Mouse (Mus musculus) lung, postnatal 0 days (tissue): ENCODE data around the gene Gpc6. TPM values are rescaled to one million over a fixed set of nuclear protein-coding genes. Genes with fewer than 3 reads are reported as not detected.

ENCODE experiments used
- ATAC-seq: fragments of 200-750 bp; cut with Nextera tagmentation; 2 replicates; pipeline ENCODE4 v1.8.0; 2017; ENCODE audit warnings: moderate library complexity
- DNase-seq: peaks from one replicate; pipeline ENCODE4 v3.0.0-alpha.2; 2016; ENCODE audit warnings: low spot score
- H3K27ac ChIP-seq: fragments of 300-500 bp; sonication (generic); 2 replicates; pipeline ENCODE4 v1.5.1; 2014; ENCODE audit warnings: antibody characterized with exemption, mild to moderate bottlenecking, low read length, mixed read lengths
- H3K27me3 ChIP-seq: fragments of 300-500 bp; sonication (generic); replicated peaks from 2 replicates; pipeline ENCODE4 v1.6.1; 2014; ENCODE audit warnings: low read length, mixed read lengths; ENCODE audit not compliant: insufficient read depth
- H3K36me3 ChIP-seq: fragments of 300-500 bp; sonication (generic); 2 replicates; pipeline ENCODE4 v1.6.1; 2014; ENCODE audit warnings: low read length, mixed read lengths; ENCODE audit not compliant: insufficient read depth
- H3K4me1 ChIP-seq: fragments of 300-500 bp; sonication (generic); 2 replicates; pipeline ENCODE4 v1.6.1; 2014; ENCODE audit warnings: antibody characterized with exemption, low read depth, low read length, mixed read lengths; ENCODE audit not compliant: insufficient read depth
- H3K4me2 ChIP-seq: fragments of 300-500 bp; sonication (generic); replicated peaks from 2 replicates; pipeline ENCODE4 v1.6.1; 2014; ENCODE audit warnings: low read depth, mild to moderate bottlenecking, low read length, moderate library complexity, mixed read lengths
- H3K4me3 ChIP-seq: fragments of 300-500 bp; sonication (generic); 2 replicates; pipeline ENCODE4 v1.5.1; 2014; ENCODE audit warnings: low read depth, low read length
- H3K9ac ChIP-seq: fragments of 300-500 bp; sonication (generic); replicated peaks from 2 replicates; pipeline ENCODE4 v1.6.1; 2014; ENCODE audit warnings: low read depth, mild to moderate bottlenecking
- H3K9me3 ChIP-seq: fragments of 300-500 bp; sonication (generic); 2 replicates; pipeline ENCODE4 v1.6.1; 2016; ENCODE audit warnings: low read length, mixed read lengths
- CTCF ChIP-seq: IDR thresholded peaks from 2 replicates; pipeline ENCODE4 v1.5.1; 2016; ENCODE audit warnings: antibody characterized with exemption, mild to moderate bottlenecking
- EP300 ChIP-seq: IDR thresholded peaks from 2 replicates; pipeline ENCODE4 v1.6.1; 2016; ENCODE audit warnings: antibody characterized with exemption, mild to moderate bottlenecking, control low read depth
- WGBS: fragments of 180-500 bp; shearing (Covaris S2); extraction: QIAGEN DNeasy Blood & Tissue Kit; methylation state at CpG from one replicate; pipeline ENCODE4 v1.1.7; 2014; 5-methylcytosine and 5-hydroxymethylcytosine counted together
- polyA plus RNA-seq: library from polyadenylated mRNA; unstranded; fragments of >200 nt; fragmentation: Nextera tagmentation; extraction: Ambion mirVana; gene quantifications from 2 replicates; pipeline ENCODE4 v1.2.1, GENCODE M21; 2015

The Gpc6 gene
- polyA plus RNA-seq, 1 experiment from 2014 or later: 3.1 TPM

DNA sequence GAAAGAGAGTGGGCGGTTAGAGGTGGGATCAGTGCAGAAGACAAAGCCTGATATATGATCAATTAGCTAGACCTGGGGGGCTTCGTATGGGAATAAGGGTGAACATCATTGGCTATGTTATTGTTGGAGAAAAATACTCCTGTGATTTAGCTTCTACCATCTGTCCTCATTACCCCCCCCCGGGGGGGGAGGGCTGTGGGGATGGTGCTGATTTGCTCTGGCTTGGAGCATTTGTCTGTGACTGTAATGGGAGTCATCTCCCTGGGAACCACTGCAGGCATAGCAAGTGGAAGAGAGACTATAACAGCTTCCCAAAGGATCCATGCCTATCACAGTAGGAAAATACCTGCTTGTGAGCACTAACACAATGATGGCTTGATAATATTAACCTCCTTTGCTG is 783.7 kb downstream of the Gpc6 start:
- no peak overlapping the region for H3K4me3 ChIP-seq
- no peaks in the 10 kb centered on the region for H3K9me3 ChIP-seq
- no peak for ATAC-seq
- H3K27me3 ChIP-seq: no peaks in the 10 kb centered on the region
- H3K4me1 ChIP-seq: no peaks in the 10 kb centered on the region
- no peaks in the 10 kb centered on the region for H3K36me3 ChIP-seq
- no peak overlapping the region for H3K27ac ChIP-seq
- H3K9ac ChIP-seq: no peak overlapping the region
- 83% methylated on average over 3 of the region's 3 CpGs for WGBS
- H3K4me2 ChIP-seq: no peak overlapping the region
- no peak for TF ChIP-seq EP300
- TF ChIP-seq CTCF: no peak
- no peak for DNase-seq

DNA sequence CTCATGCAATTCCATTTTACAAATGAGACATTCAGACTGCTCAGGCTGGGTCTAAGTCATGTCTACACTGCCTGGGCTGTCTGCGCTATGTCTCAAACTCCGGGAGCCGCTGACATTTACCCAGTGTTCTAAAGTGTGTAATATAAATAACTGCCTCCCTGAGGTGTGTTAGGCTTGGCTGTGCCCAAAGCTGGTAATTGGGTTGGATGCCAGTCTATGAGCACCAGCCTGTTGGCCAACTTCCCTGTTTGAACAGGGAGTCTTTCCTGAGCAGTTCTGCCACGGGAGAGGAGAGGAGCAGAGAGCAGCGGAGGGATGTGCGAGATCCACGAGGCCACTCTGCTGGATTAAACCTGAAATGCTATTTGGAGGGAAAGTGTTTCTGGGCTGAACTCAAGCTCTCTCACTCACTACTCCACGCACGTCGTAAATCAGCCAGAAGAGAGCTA is 785.4 kb downstream of the Gpc6 start:
- Histone ChIP-seq H3K36me3 (no peaks in the 10 kb centered on the region), H3K4me1 (no peaks in the 10 kb centered on the region), H3K27ac (no peak overlapping the region), H3K27me3 (no peaks in the 10 kb centered on the region), H3K9ac (no peak overlapping the region), H3K4me2 (no peak overlapping the region), H3K4me3 (no peak overlapping the region), H3K9me3 (no peaks in the 10 kb centered on the region)
- 43% methylated on average over 10 of the region's 10 CpGs for WGBS
- DNase-seq (peak; percentile 29), ATAC-seq (peak; percentile 49)
- TF ChIP-seq EP300: no peak
- TF ChIP-seq CTCF: no peak

DNA sequence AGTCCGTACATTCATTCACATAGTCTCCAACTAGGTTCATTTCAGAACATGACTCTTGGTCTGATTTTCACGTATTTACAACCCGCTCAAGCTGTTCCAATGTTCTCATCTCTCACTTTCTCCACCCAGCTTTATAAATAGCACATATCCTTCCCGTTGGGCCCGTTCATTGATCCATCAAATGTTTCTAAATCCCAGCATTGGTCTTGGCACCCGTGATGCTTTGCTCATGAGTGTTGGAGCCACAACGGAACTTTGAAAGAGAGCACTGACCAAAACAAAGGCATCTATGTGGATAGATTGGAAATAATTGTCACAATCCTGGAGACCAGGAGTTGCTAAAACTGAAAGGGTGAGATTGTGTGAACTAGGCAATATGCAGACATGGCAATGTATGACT is 787.2 kb downstream of the Gpc6 start:
- DNase-seq (no peak), ATAC-seq (no peak)
- no peaks in the 10 kb centered on the region for H3K36me3 ChIP-seq
- no peaks in the 10 kb centered on the region for H3K9me3 ChIP-seq
- no peak overlapping the region for H3K4me3 ChIP-seq
- H3K27me3 ChIP-seq: no peaks in the 10 kb centered on the region
- H3K4me2 ChIP-seq: no peak overlapping the region
- no peak overlapping the region for H3K27ac ChIP-seq
- no peaks in the 10 kb centered on the region for H3K4me1 ChIP-seq
- no peak for TF ChIP-seq CTCF
- TF ChIP-seq EP300: no peak
- WGBS: 80% methylated on average over 7 of the region's 7 CpGs
- no peak overlapping the region for H3K9ac ChIP-seq

DNA sequence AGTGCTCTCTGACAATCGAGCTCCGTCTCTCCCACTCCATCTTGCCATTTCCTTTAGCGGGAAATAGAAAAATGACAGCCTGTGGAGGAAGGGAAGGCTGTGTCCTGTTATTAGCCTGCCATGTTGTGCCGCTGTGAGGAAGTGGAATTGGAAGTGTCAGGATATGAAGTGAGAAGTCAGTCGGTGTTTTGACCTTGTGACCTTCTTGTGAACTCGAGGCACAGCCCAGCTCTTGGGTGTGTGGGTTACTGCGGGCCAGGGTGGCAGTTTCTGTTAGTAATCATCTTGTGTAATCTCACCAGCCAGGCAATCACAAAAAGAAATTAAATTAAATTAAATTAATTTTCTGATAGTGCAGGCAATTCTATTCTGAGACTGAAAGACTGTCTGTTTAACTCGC is 789.0 kb downstream of the Gpc6 start:
- no peak overlapping the region for H3K27ac ChIP-seq
- 41% methylated on average over 8 of the region's 8 CpGs for WGBS
- H3K36me3 ChIP-seq: no peaks in the 10 kb centered on the region
- DNase-seq (peak; percentile 8), ATAC-seq (no peak)
- no peak overlapping the region for H3K4me3 ChIP-seq
- H3K4me1 ChIP-seq: no peaks in the 10 kb centered on the region
- no peaks in the 10 kb centered on the region for H3K9me3 ChIP-seq
- no peaks in the 10 kb centered on the region for H3K27me3 ChIP-seq
- no peak for TF ChIP-seq CTCF
- no peak for TF ChIP-seq EP300
- H3K9ac ChIP-seq: no peak overlapping the region
- H3K4me2 ChIP-seq: no peak overlapping the region

DNA sequence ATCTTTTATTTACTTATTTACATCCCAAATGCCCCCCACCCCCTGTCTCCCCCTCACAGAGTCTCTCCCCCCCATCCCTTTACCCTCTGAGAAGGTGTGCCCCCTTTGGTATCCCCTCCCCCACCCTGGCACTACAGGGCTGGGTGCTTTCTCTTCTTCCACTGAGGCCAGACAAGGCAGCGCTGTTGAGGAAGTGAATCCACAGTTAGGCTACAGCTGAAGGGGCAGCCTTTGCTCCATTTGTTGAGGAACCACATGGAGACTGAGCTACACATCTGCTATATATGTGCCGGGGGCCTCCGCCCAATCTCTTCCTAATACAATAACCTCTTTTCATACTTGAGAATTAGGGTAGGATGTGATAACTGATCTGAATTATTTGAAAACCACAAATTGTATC is 791.2 kb downstream of the Gpc6 start:
- 91% methylated on average over 3 of the region's 3 CpGs for WGBS
- Histone ChIP-seq H3K4me2 (no peak overlapping the region), H3K4me1 (no peaks in the 10 kb centered on the region), H3K4me3 (no peak overlapping the region), H3K27ac (no peak overlapping the region), H3K36me3 (no peaks in the 10 kb centered on the region), H3K27me3 (no peaks in the 10 kb centered on the region), H3K9me3 (no peaks in the 10 kb centered on the region), H3K9ac (no peak overlapping the region)
- ATAC-seq: no peak
- TF ChIP-seq CTCF: no peak
- no peak for TF ChIP-seq EP300
- DNase-seq: no peak

DNA sequence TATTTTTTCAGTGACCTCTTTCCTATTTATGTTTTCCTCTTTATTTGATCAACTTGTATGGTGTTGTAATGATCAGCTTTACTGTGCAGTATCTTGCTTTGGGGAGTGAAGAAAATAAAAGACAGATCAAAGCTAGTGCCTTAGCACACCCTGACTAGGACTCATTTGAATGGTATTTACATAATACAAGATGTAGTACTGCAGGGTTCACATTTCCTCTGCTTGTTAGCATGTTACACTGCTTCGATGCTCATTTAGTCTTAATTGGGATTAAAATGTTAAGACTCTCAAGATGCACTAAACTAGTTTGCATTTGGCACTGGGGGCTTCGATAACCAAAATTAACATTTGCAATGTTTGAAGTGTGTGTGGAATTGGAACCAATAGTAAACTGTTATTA is 803.6 kb downstream of the Gpc6 start:
- 87% methylated on average over 2 of the region's 2 CpGs for WGBS
- ATAC-seq (no peak), DNase-seq (no peak)
- no peaks in the 10 kb centered on the region for H3K9me3 ChIP-seq
- H3K4me2 ChIP-seq: no peak overlapping the region
- H3K27ac ChIP-seq: no peak overlapping the region
- H3K4me1 ChIP-seq: no peaks in the 10 kb centered on the region
- no peak overlapping the region for H3K9ac ChIP-seq
- TF ChIP-seq EP300 (no peak), CTCF (no peak)
- H3K4me3 ChIP-seq: no peak overlapping the region
- H3K27me3 ChIP-seq: no peaks in the 10 kb centered on the region
- no peaks in the 10 kb centered on the region for H3K36me3 ChIP-seq

DNA sequence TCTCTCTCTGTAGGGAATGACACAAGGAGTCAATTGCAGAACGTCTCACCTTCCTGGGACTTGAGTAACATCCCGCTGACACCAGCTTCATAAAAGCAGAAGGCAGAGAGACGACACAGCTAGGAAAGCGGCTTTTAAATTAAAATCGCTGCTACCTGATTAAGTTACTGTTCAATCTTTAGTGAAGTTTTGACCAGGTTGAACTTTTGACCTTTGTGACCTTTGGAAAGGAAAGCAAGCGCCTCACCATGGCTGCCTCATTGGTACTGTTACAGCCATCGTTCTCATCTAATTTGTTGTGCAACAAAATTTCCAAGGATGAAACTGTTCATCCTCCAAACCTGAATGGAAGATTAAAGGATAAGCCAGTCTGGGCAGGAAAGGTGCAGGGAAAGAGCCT is 830.1 kb downstream of the Gpc6 start:
- no peak for ATAC-seq
- Histone ChIP-seq H3K4me3 (no peak overlapping the region), H3K9me3 (no peaks in the 10 kb centered on the region), H3K9ac (no peak overlapping the region), H3K27me3 (no peaks in the 10 kb centered on the region), H3K36me3 (no peaks in the 10 kb centered on the region), H3K4me1 (no peaks in the 10 kb centered on the region), H3K4me2 (no peak overlapping the region), H3K27ac (no peak overlapping the region)
- DNase-seq: no peak
- 85% methylated on average over 7 of the region's 7 CpGs for WGBS
- TF ChIP-seq EP300 (no peak), CTCF (no peak)
